Mouse (Mus musculus): ENCODE data around the gene Ferd3l.

GRCm38 (mm10) chr12:33961013-33961412, 32.8 kb downstream of the Ferd3l start:
- no peak for TF ChIP-seq CTCF (IDR thresholded peaks at IDR 0.05; ENCODE audit: low read depth)
- TF ChIP-seq EP300 (optimal IDR thresholded peaks at IDR 0.05) = no peak

Measured in stomach, postnatal 0 days (tissue).